Mouse (Mus musculus) intestine, postnatal 0 days (tissue): ENCODE measurements around the gene Gm9774. TPM values are rescaled to one million over a fixed set of nuclear protein-coding genes. Genes with fewer than 3 reads are reported as not detected.

Experiments
- ATAC-seq: fragments of 200-750 bp; cut with Nextera tagmentation; 2 replicates; pipeline ENCODE4 v1.8.0; 2017; ENCODE audit warnings: mild to moderate bottlenecking, moderate TSS enrichment, moderate library complexity
- H3K27ac ChIP-seq: fragments of 300-500 bp; sonication (generic); 2 replicates; pipeline ENCODE4 v1.5.1; 2014; ENCODE audit warnings: mild to moderate bottlenecking, low read depth, low read length, moderate library complexity
- H3K27me3 ChIP-seq: fragments of 300-500 bp; sonication (generic); replicated peaks from 2 replicates; pipeline ENCODE4 v1.6.1; 2014; ENCODE audit warnings: low read length, mixed read lengths; ENCODE audit not compliant: control insufficient read depth, insufficient read depth
- H3K36me3 ChIP-seq: fragments of 300-500 bp; sonication (generic); 2 replicates; pipeline ENCODE4 v1.6.1; 2014; ENCODE audit warnings: mild to moderate bottlenecking, moderate library complexity; ENCODE audit not compliant: control insufficient read depth, insufficient read depth
- H3K4me1 ChIP-seq: fragments of 300-500 bp; sonication (generic); replicated peaks from 2 replicates; pipeline ENCODE4 v1.6.1; 2014; ENCODE audit warnings: antibody characterized with exemption, low read length, mixed read lengths; ENCODE audit not compliant: control insufficient read depth, insufficient read depth
- H3K4me2 ChIP-seq: fragments of 300-500 bp; sonication (generic); replicated peaks from 2 replicates; pipeline ENCODE4 v1.6.1; 2014; ENCODE audit warnings: low read depth, mild to moderate bottlenecking, moderate library complexity
- H3K4me3 ChIP-seq: fragments of 300-500 bp; sonication (generic); 2 replicates; pipeline ENCODE4 v1.5.1; 2014; ENCODE audit warnings: low read depth, low read length
- H3K9ac ChIP-seq: fragments of 300-500 bp; sonication (generic); 2 replicates; pipeline ENCODE4 v1.6.1; 2014; ENCODE audit warnings: mild to moderate bottlenecking, low read depth, low read length
- H3K9me3 ChIP-seq: fragments of 300-500 bp; sonication (generic); 2 replicates; pipeline ENCODE4 v1.6.1; 2016; ENCODE audit warnings: mixed run types; ENCODE audit not compliant: control insufficient read depth
- CTCF ChIP-seq: sonication (generic); IDR thresholded peaks from 2 replicates; pipeline ENCODE4 v1.5.1; 2016; ENCODE audit warnings: low read depth, mild to moderate bottlenecking, control low read depth, antibody characterized with exemption, moderate library complexity
- WGBS: fragments of 180-500 bp; shearing (Covaris S2); extraction: QIAGEN DNeasy Blood & Tissue Kit; methylation state at CpG from one replicate; pipeline ENCODE4 v1.1.7; 2014; 5-methylcytosine and 5-hydroxymethylcytosine counted together
- polyA plus RNA-seq: library from polyadenylated mRNA; unstranded; fragments of >200 nt; fragmentation: Nextera tagmentation; extraction: Ambion mirVana; gene quantifications from 2 replicates; pipeline ENCODE4 v1.2.1, GENCODE M21; 2015

The Gm9774 gene
- polyA plus RNA-seq, 1 experiment from 2014 or later = 8.9 TPM

GRCm38 (mm10) chr3:92438689-92439088, 9.5 kb upstream of the Gm9774 start, which contains the start of gene Sprr1b:
Gene Sprr1b, minus strand, starts transcription at chr3:92438789.
- H3K9ac ChIP-seq = no peak within 1 kb of the TSS
- H3K27ac ChIP-seq = no peak within 1 kb of the TSS
- H3K27me3 ChIP-seq = no peaks in the 10 kb centered on the region
- no peaks in the 10 kb centered on the region for H3K4me1 ChIP-seq
- WGBS = 90% methylated on average over 3 of the region's 3 CpGs
- H3K4me3 ChIP-seq = no peak within 1 kb of the TSS
- no peaks in the 10 kb centered on the region for H3K36me3 ChIP-seq
- H3K9me3 ChIP-seq = no peaks in the 10 kb centered on the region
- TF ChIP-seq CTCF = no peak
- no peak for ATAC-seq
- no peak within 1 kb of the TSS for H3K4me2 ChIP-seq

- no peak within 1 kb of the TSS for H3K9ac ChIP-seq
- H3K27me3 ChIP-seq = no peaks in the 10 kb centered on the region
- H3K36me3 ChIP-seq = no peaks in the 10 kb centered on the region
- no peak for TF ChIP-seq CTCF
- H3K9me3 ChIP-seq = no peaks in the 10 kb centered on the region
- no peak within 1 kb of the TSS for H3K4me3 ChIP-seq
- no peak within 1 kb of the TSS for H3K4me2 ChIP-seq
- no peak for ATAC-seq
- no peak within 1 kb of the TSS for H3K27ac ChIP-seq
- no peaks in the 10 kb centered on the region for H3K4me1 ChIP-seq
- 85% methylated on average over 2 of the region's 2 CpGs for WGBS
Observed at GRCm38 (mm10) chr3:92432282-92432681, 3.1 kb upstream of the Gm9774 start, which contains the start of gene Sprr2k. Gene Sprr2k, plus strand, starts transcription at chr3:92432582.

GRCm38 (mm10) chr3:92417782-92418181, 11.4 kb downstream of the Gm9774 start, which contains the start of gene Sprr2j-ps:
Gene Sprr2j-ps, plus strand, starts transcription at chr3:92418082.
- ATAC-seq = no peak
- H3K9me3 ChIP-seq = no peaks in the 10 kb centered on the region
- TF ChIP-seq CTCF = no peak
- H3K4me2 ChIP-seq = no peak within 1 kb of the TSS
- H3K27me3 ChIP-seq = no peaks in the 10 kb centered on the region
- no peak within 1 kb of the TSS for H3K4me3 ChIP-seq
- 90% methylated on average over 2 of the region's 2 CpGs for WGBS
- no peaks in the 10 kb centered on the region for H3K4me1 ChIP-seq
- H3K36me3 ChIP-seq = no peaks in the 10 kb centered on the region
- H3K27ac ChIP-seq = no peak within 1 kb of the TSS
- H3K9ac ChIP-seq = no peak within 1 kb of the TSS

GRCm38 (mm10) chr3:92407691-92408090, 21.5 kb downstream of the Gm9774 start, which contains the start of gene Sprr2i:
Gene Sprr2i, plus strand, starts transcription at chr3:92407991.
- Histone ChIP-seq H3K9me3 (no peaks in the 10 kb centered on the region), H3K36me3 (no peaks in the 10 kb centered on the region), H3K4me3 (no peak within 1 kb of the TSS), H3K4me2 (no peak within 1 kb of the TSS), H3K9ac (no peak within 1 kb of the TSS), H3K4me1 (no peaks in the 10 kb centered on the region), H3K27me3 (no peaks in the 10 kb centered on the region), H3K27ac (no peak within 1 kb of the TSS)
- TF ChIP-seq CTCF = no peak
- no peak for ATAC-seq
- WGBS = 94% methylated on average over 2 of the region's 2 CpGs

GRCm38 (mm10) chr3:92394301-92394700, 34.9 kb downstream of the Gm9774 start:
- Histone ChIP-seq H3K4me2 (no peak overlapping the region), H3K9me3 (no peaks in the 10 kb centered on the region), H3K27ac (no peak overlapping the region), H3K36me3 (no peaks in the 10 kb centered on the region), H3K27me3 (no peaks in the 10 kb centered on the region), H3K9ac (no peak overlapping the region), H3K4me1 (no peaks in the 10 kb centered on the region), H3K4me3 (no peak overlapping the region)
- WGBS = 42% methylated on average over 1 of the region's 1 CpGs
- ATAC-seq = no peak
- TF ChIP-seq CTCF = peak; percentile 67

GRCm38 (mm10) chr3:92385385-92385784, 43.8 kb downstream of the Gm9774 start, which contains the start of gene Sprr2h:
Gene Sprr2h, plus strand, starts transcription at chr3:92385685.
- Histone ChIP-seq H3K9ac (no peak within 1 kb of the TSS), H3K4me2 (no peak within 1 kb of the TSS), H3K4me3 (no peak within 1 kb of the TSS), H3K4me1 (no peaks in the 10 kb centered on the region), H3K27ac (no peak within 1 kb of the TSS), H3K36me3 (no peaks in the 10 kb centered on the region), H3K9me3 (no peaks in the 10 kb centered on the region), H3K27me3 (no peaks in the 10 kb centered on the region)
- no peak for ATAC-seq
- 94% methylated on average over 1 of the region's 1 CpGs for WGBS
- no peak for TF ChIP-seq CTCF

Other genes starting within 250 kb of the Gm9774 start
- 13.2 and 13.6 TPM in 2 replicates for gene Sprr2a1, start 213.6 kb downstream of the Gm9774 start, polyA plus RNA-seq
- gene Sprr2a2, start 213.5 kb downstream of the Gm9774 start, polyA plus RNA-seq = 810 and 957 TPM in 2 replicates
- 38.8 and 45.1 TPM in 2 replicates for gene Sprr2a3, start 144.0 kb downstream of the Gm9774 start, polyA plus RNA-seq
- not detected in 2 replicates for gene Sprr2b, start 112.8 kb downstream of the Gm9774 start, polyA plus RNA-seq
- gene Sprr2d, start 90.3 kb downstream of the Gm9774 start, polyA plus RNA-seq = not detected in 2 replicates
- not detected in 2 replicates for gene Sprr2e, start 77.3 kb downstream of the Gm9774 start, polyA plus RNA-seq
- gene Sprr2f, start 64.2 kb downstream of the Gm9774 start, polyA plus RNA-seq = not detected in 2 replicates
- not detected in 2 replicates for gene Sprr2h, start 43.7 kb downstream of the Gm9774 start, polyA plus RNA-seq
- not detected in 2 replicates for gene Sprr2i, start 21.4 kb downstream of the Gm9774 start, polyA plus RNA-seq
- not detected in 2 replicates for gene Sprr2j-ps, start 11.3 kb downstream of the Gm9774 start, polyA plus RNA-seq
- gene Sprr2k, start 3.2 kb upstream of the Gm9774 start, polyA plus RNA-seq = not detected in 2 replicates
- not detected in 2 replicates for gene Sprr1b, start 9.4 kb upstream of the Gm9774 start, polyA plus RNA-seq
- not detected in 2 replicates for gene Sprr3, start 29.3 kb upstream of the Gm9774 start, polyA plus RNA-seq
- gene Sprr1a, start 56.5 kb upstream of the Gm9774 start, polyA plus RNA-seq = 3.8 and 5.4 TPM in 2 replicates
- gene Sprr4, start 71.1 kb upstream of the Gm9774 start, polyA plus RNA-seq = not detected in 2 replicates
- gene 2310046K23Rik, start 105.1 kb upstream of the Gm9774 start, polyA plus RNA-seq = not detected in 2 replicates
- 0.47 and 0.80 TPM in 2 replicates for gene Ivl, start 144.3 kb upstream of the Gm9774 start, polyA plus RNA-seq
- gene Smcp, start 159.6 kb upstream of the Gm9774 start, polyA plus RNA-seq = 96.4 and 137 TPM in 2 replicates
- gene 2210017I01Rik, start 178.1 kb upstream of the Gm9774 start, polyA plus RNA-seq = 0.18 and 0.34 TPM in 2 replicates
- gene Lce6a, start 192.2 kb upstream of the Gm9774 start, polyA plus RNA-seq = 1.8 and 2.1 TPM in 2 replicates
- 0.46 and 0.73 TPM in 2 replicates for gene Lce1a1, start 218.9 kb upstream of the Gm9774 start, polyA plus RNA-seq
- gene Lce1b, start 227.5 kb upstream of the Gm9774 start, polyA plus RNA-seq = not detected in 2 replicates
- not detected in 2 replicates for gene Lce1a2, start 240.9 kb upstream of the Gm9774 start, polyA plus RNA-seq
- not detected in 2 replicates for gene Lce1c, start 249.8 kb upstream of the Gm9774 start, polyA plus RNA-seq